Mouse (Mus musculus) limb, embryonic 14.5 days (tissue): ENCODE measurements around the gene 6030445D17Rik. TPM values are rescaled to one million over a fixed set of nuclear protein-coding genes. Genes with fewer than 3 reads are reported as not detected.
A peak's percentile ranks its signal among the peaks of the same experiment; 100 is the strongest.

ENCODE experiments used
- ATAC-seq: fragments of 200-750 bp; cut with Nextera tagmentation; 2 replicates; pipeline ENCODE4 v1.8.0; 2017; ENCODE audit warnings: low read depth, moderate number of reproducible peaks, moderate TSS enrichment; ENCODE audit not compliant: low FRiP score
- DNase-seq: peaks from one replicate; pipeline ENCODE4 v3.0.0-alpha.2; 2015; ENCODE audit warnings: low spot score
- H3K27ac ChIP-seq: fragments of 300-500 bp; sonication (generic); replicated peaks from 2 replicates; pipeline ENCODE4 v1.5.1; 2014; ENCODE audit warnings: low read depth, mild to moderate bottlenecking, low read length, moderate library complexity, mixed read lengths
- H3K27me3 ChIP-seq: fragments of 300-500 bp; sonication (generic); 2 replicates; pipeline ENCODE4 v1.6.1; 2014; ENCODE audit warnings: low read length, mixed read lengths; ENCODE audit not compliant: control insufficient read depth, insufficient read depth
- H3K36me3 ChIP-seq: fragments of 300-500 bp; sonication (generic); 2 replicates; pipeline ENCODE4 v1.6.1; 2014; ENCODE audit warnings: mild to moderate bottlenecking, low read length, moderate library complexity, mixed read lengths; ENCODE audit not compliant: control insufficient read depth, insufficient read depth
- H3K4me1 ChIP-seq: fragments of 300-500 bp; sonication (generic); 2 replicates; pipeline ENCODE4 v1.6.1; 2014; ENCODE audit warnings: antibody characterized with exemption, low read length, mixed read lengths; ENCODE audit not compliant: control insufficient read depth, insufficient read depth
- H3K4me2 ChIP-seq: fragments of 300-500 bp; sonication (generic); replicated peaks from 2 replicates; pipeline ENCODE4 v1.6.1; 2014; ENCODE audit warnings: low read depth, mild to moderate bottlenecking, low read length, moderate library complexity; ENCODE audit not compliant: severe bottlenecking
- H3K4me3 ChIP-seq: fragments of 300-500 bp; sonication (generic); replicated peaks from 2 replicates; pipeline ENCODE4 v1.5.1; 2014; ENCODE audit warnings: low read length
- H3K9ac ChIP-seq: fragments of 300-500 bp; sonication (generic); 2 replicates; pipeline ENCODE4 v1.6.1; 2014; ENCODE audit warnings: mild to moderate bottlenecking, low read depth, low read length, moderate library complexity; ENCODE audit not compliant: severe bottlenecking
- H3K9me3 ChIP-seq: fragments of 300-500 bp; sonication (generic); 2 replicates; pipeline ENCODE4 v1.6.1; 2016; ENCODE audit warnings: low read length; ENCODE audit not compliant: control insufficient read depth
- POLR2A ChIP-seq: fragments of 200-500 bp; IDR thresholded peaks from 2 replicates; pipeline ENCODE4 v1.8.0; 2012; ENCODE audit warnings: inconsistent platforms, mild to moderate bottlenecking, moderate library complexity, borderline replicate concordance; ENCODE audit not compliant: insufficient read depth, insufficient read length; ENCODE audit errors: extremely low read depth
- WGBS: fragments of 180-500 bp; shearing (Covaris S2); extraction: QIAGEN DNeasy Blood & Tissue Kit; methylation state at CpG from one replicate; pipeline ENCODE4 v1.1.7; 2014; 5-methylcytosine and 5-hydroxymethylcytosine counted together
- polyA plus RNA-seq, 2 experiments: library from polyadenylated mRNA; depleted of rRNA in 1 of 2; stranded (reverse) in 1 of 2; unstranded in 1 of 2; fragments of >200 nt; fragmentation: Nextera tagmentation in 1 of 2; extraction: Ambion mirVana in 1 of 2; gene quantifications; 2 replicates each; pipeline versions ENCODE4 v1.2.1 to v1.2.3; 2012 to 2014

6030445D17Rik gene
- polyA plus RNA-seq, 2 experiments = 0.38 to 0.48 TPM

DNA sequence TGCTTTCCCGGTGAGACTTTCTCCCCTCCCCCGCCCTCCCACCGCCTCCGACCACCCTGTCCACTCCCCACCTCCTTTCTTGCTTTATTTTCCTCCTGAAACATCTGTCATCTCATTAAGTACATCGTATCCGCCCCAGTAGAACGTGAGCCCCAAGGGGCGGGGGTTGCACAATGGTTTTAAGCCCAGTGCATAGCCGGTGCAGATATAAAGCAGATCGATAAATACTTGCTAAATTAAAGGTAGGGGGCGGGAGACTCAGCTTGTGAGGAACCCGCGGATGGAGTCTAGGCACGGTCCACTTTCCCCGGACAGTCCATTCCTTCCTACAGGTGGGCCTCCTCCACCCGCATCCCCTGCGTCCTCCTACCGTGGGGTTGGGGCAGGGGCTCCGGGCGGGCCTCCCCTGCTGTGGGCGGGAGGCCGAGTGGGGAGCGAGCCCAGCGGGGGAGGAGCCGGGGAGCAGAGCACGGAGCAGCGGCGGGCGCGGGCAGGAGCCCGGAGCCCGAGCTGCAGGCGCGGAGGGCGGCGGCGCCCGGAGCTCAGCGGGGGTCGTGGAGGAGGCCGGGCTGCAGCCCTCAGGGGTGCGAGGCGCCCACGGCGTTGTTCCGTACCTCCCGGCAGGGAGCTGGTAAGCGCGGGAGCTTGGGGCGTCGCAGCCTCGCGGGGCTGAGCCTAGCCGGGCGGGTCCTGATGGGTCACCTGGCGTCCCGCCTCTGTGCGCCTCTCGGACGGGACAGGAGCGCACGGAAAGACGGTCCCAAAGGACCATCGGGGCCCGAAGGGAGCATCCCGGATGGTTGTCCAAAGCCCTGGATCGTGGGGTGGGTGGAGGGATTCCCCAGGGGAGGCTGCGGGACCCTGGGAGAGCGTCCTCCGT lies 37.7 kb upstream of the 6030445D17Rik start:
- peaks cover 7% of the 10 kb centered on the region; the same call in 1 of the 2 replicates for H3K4me1 ChIP-seq
- H3K9me3 ChIP-seq = no peaks in the 10 kb centered on the region
- H3K4me3 ChIP-seq = peak overlapping the region; percentile 53
- H3K9ac ChIP-seq = peak overlapping the region; percentile 64
- ATAC-seq = peak; percentile 23; the same call in 1 of the 2 replicates
- H3K27me3 ChIP-seq = peaks cover 34% of the 10 kb centered on the region
- H3K36me3 ChIP-seq = no peaks in the 10 kb centered on the region
- 3% methylated on average over 50 of the region's 70 CpGs for WGBS
- H3K27ac ChIP-seq = no peak overlapping the region
- DNase-seq = no peak
- TF ChIP-seq POLR2A = no peak
- peak overlapping the region; percentile 99 for H3K4me2 ChIP-seq

DNA sequence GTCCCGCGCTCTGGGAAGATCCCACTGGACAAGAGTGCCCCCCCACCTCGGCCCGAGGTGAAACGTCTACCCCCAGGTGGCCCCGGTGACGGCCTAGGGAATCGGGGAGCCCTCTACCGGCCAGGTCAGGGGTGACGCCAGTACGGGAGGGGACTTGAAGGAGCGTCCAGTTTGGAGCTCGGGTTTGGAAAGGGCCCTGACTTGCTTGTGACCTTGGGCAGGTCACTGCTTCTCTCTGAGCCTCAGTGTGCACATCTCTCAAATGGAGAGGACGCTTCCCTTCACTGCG lies 37.1 kb upstream of the 6030445D17Rik start:
- H3K4me3 ChIP-seq = peak overlapping the region; percentile 53
- peaks cover 34% of the 10 kb centered on the region for H3K27me3 ChIP-seq
- DNase-seq (no peak), ATAC-seq (no peak)
- TF ChIP-seq POLR2A = no peak
- H3K9me3 ChIP-seq = no peaks in the 10 kb centered on the region
- H3K36me3 ChIP-seq = no peaks in the 10 kb centered on the region
- H3K4me2 ChIP-seq = peak overlapping the region; percentile 99
- WGBS = 7% methylated on average over 13 of the region's 15 CpGs
- peaks cover 8% of the 10 kb centered on the region; the same call in 1 of the 2 replicates for H3K4me1 ChIP-seq
- H3K27ac ChIP-seq = no peak overlapping the region
- peak overlapping the region; percentile 64 for H3K9ac ChIP-seq

DNA sequence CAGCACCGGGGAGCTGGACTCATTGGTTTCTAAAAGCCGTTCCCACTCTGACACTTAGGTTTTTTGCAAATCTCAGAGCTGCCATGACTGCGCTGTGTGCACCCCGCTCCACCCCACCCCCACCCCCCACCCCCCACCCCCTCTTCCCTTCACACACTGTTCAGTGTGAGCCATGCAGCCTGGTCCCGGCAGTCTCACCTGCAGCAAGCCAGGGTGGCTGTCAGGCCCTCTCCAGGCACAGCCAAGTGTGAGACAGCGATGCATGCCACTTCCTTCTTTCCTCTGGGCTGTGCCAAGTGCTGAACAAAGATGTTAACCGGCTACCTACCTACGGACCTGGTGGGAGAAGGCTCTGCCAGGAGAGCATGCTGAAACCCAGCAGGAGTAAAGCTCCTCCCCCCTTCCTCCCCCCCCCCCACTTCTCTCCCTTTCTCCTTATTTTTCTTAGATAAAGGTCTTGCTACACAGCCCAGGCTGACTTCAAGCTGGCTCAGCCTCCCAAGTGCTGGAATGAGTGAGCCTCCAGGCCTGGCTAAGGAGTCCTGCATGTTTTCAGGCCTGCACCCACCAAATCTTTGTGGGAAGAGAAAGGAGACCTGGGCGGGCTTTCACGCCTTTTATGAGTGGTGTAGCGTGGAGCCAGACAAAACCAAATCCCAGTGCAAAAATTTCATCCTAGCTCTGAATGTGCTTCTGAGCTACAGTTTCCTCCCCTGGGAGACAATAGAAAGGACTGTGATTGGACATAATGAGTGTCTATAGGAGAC lies 31.3 kb upstream of the 6030445D17Rik start:
- Histone ChIP-seq H3K4me3 (no peak overlapping the region), H3K36me3 (no peaks in the 10 kb centered on the region), H3K9ac (no peak overlapping the region), H3K27me3 (0 out of 2 replicates have a peak, but pooled peaks cover 6% of the 10 kb centered on the region), H3K4me2 (no peak overlapping the region), H3K9me3 (no peaks in the 10 kb centered on the region), H3K27ac (no peak overlapping the region), H3K4me1 (peaks cover 9% of the 10 kb centered on the region; the same call in 1 of the 2 replicates)
- ATAC-seq (peak; percentile 23), DNase-seq (no peak)
- WGBS = 36% methylated on average over 11 of the region's 11 CpGs
- no peak for TF ChIP-seq POLR2A

DNA sequence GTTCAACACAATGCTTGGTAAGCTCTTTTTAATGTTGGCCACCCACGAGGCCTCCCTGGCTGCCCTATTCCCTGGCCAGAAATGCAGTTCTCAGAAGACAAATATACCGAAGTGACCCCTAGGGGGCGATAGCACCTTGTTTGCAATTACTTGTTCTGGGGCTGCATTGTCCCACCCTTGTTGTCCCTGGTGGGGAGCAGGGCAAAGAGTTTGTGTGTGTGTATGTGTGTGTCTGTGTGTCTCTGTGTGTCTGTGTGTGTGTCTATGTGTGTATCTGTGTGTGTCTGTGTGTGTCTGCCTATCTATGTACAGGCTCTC lies 30.7 kb upstream of the 6030445D17Rik start:
- 2% methylated on average over 3 of the region's 3 CpGs for WGBS
- peak; percentile 68 for DNase-seq
- Histone ChIP-seq H3K4me3 (no peak overlapping the region), H3K9me3 (no peaks in the 10 kb centered on the region), H3K9ac (no peak overlapping the region), H3K27ac (no peak overlapping the region), H3K27me3 (0 out of 2 replicates have a peak, but pooled peaks cover under 1% of the 10 kb centered on the region), H3K4me2 (no peak overlapping the region), H3K36me3 (no peaks in the 10 kb centered on the region), H3K4me1 (peaks cover 9% of the 10 kb centered on the region; the same call in 1 of the 2 replicates)
- no peak; the same call in 1 of the 2 replicates for ATAC-seq
- TF ChIP-seq POLR2A = no peak

DNA sequence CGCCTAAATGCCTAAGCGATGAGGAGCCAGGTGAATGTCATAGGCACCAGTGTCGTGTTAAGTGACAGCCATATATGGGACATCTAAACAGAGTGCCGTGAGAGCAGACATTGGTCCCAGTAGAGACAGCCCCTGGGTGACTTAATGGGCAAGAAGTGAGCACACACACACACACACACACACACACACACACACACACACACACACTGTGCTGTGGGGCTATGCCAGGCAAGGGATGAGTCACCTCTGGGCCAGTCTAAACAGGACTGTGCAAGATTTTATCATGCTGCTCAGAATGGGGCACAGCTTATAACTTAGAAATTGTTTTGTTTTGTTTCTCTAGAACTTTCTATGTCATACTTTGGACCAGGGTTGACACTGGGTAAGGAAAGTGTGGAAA lies 28.0 kb upstream of the 6030445D17Rik start:
- Histone ChIP-seq H3K4me1 (peaks cover 9% of the 10 kb centered on the region; the same call in 1 of the 2 replicates), H3K9me3 (no peaks in the 10 kb centered on the region), H3K4me2 (no peak overlapping the region), H3K27ac (no peak overlapping the region), H3K27me3 (no peaks in the 10 kb centered on the region), H3K9ac (no peak overlapping the region), H3K4me3 (no peak overlapping the region), H3K36me3 (no peaks in the 10 kb centered on the region)
- no peak for ATAC-seq
- DNase-seq = no peak
- WGBS = 80% methylated on average over 4 of the region's 4 CpGs
- no peak for TF ChIP-seq POLR2A
